Mouse (Mus musculus) urinary bladder, postnatal 0 days (tissue): ENCODE data around the gene Lgi4. TPM values are rescaled to one million over a fixed set of nuclear protein-coding genes. Genes with fewer than 3 reads are reported as not detected.

Experiments
- microRNA-seq: library from miRNA; unstranded; fragments of <30 nt; microRNA quantifications from one replicate; pipeline ENCODE4, GENCODE M21; 2016
- polyA plus RNA-seq: library from polyadenylated mRNA; unstranded; fragments of >200 nt; fragmentation: Nextera tagmentation; extraction: Ambion mirVana; gene quantifications from 2 replicates; pipeline ENCODE4 v1.2.1, GENCODE M21; 2015

The Lgi4 gene
- 0.72 and 1.1 TPM in 2 replicates for polyA plus RNA-seq

DNA sequence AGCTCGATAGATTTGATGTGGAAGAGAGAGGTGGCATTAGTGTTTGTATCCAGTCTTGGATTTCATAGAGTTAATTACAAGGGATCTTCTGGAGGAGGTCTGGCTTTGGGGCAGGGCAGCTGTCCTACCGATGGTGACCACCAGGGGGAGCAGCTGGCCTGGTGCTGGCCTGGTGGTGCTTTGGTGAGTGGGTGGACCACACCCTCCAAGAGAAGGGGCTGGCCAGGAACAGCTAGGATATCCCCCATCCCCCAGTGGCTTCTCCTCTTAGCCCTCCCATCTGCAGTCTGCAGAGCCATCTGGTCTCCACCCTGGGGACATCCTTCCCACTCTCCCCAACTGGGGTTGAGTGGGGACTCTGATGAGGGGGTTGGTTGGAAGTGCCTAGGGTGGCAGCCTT lies at the start of gene Lgi4:
Gene Lgi4, plus strand, starts transcription at position 235 of the 400 bp plus-strand sequence.

DNA sequence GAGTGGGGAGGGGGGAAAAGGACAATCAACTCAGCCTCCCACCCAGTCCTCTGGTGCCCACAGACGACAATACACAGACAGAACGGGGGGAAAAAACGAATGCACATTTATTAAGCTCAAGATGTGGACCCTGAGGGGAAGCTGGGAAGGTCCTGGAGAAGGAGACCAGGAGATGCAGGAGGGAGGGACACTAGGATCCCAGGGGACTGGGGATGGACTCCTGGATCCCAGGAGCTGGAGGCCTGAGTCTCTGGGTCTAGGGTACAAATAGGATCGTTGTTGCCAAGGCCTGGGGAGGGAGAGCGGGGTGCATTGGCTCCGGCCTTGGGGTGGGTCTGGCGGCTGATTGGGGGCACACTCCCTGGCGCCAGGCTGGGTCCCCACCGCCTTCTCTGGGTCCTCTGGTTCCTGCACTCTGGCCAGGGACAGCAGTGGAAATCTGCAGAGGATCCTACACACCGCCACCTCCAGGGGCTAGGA lies 16.7 kb upstream of the Lgi4 start, which contains the start of gene Fxyd5:
Gene Fxyd5, minus strand, starts transcription at position 51 of the 480 bp plus-strand sequence.

DNA sequence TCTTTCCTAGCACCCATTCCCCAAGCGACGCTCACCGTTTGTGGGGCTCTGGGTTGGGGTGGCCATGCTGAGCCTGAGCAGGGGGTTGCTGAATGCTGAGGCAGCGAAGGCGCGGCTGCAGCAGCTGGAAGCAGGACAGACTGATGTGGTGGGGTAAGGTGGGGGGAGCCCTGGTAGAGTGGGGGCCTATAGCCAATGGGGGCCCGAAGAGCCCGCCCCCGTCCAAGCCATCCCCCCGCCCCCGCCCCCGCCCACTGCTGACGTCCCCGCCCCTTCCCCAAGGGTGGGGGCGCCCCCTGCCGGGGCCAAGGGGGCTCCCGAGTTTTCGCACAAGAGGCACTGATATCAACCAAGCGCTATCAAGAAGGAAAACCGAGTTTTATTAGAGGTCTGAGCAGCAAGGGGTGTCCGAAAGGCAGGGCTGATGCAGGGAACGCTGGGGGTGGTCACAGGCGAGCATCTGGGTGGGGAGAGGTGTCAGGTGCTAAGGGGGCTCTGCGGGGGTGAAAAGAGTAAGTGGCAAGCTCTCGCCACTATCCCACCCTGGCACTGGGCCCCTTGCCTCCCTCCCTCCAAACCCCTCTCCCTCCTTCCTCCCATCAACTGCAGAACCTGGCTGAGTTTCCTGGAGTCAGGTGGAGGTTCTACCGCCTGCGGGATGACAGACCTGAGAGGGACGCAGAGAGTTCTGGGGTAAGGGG lies 7.7 kb upstream of the Lgi4 start, which contains the start of gene Fxyd7:
Gene Fxyd7, minus strand, starts transcription at position 147 of the 701 bp plus-strand sequence.

DNA sequence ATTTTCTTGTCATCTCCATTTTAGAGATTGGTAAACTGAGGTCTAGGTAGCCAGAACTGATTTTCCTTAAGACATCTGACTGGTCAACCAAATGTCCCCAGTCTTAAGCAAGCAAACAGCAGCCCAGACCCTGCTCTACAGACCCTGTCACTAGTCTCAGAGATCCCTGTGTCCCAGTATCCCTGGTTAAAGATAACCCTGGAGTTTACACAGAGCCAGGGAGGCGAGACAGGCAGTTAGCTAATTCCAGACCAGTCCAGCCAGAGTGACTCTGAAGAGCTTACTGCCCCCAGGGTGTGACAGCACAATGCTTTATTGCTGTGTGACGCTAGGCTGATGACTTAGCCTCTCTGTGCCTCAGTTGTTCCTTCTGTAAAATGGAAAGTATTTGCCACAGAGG lies 2.1 kb upstream of the Lgi4 start, which contains the start of gene Fxyd1:
Gene Fxyd1, minus strand, starts transcription at position 129 of the 400 bp plus-strand sequence.

DNA sequence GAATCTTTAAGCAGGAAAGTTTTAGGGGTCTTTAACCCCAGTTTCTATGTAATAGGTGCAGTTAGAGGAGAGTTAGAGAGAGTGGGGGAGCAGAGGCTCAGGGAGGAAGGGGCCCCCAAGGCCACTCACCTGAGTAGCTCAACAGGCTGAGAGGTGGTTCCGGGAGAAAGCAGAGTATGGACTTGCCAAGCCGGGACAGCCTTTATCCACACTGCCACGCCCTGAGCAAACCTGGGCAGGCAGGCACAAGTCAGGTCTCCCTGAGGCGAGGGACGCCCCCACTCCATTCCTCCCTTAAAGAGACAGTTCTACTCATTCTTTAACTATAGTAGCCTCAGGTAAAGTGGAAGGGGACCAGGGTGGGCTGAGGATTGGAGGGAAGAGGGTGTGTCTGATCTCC lies 17.4 kb downstream of the Lgi4 start, which contains the start of gene Fxyd3:
Gene Fxyd3, minus strand, starts transcription at position 213 of the 400 bp plus-strand sequence.

DNA sequence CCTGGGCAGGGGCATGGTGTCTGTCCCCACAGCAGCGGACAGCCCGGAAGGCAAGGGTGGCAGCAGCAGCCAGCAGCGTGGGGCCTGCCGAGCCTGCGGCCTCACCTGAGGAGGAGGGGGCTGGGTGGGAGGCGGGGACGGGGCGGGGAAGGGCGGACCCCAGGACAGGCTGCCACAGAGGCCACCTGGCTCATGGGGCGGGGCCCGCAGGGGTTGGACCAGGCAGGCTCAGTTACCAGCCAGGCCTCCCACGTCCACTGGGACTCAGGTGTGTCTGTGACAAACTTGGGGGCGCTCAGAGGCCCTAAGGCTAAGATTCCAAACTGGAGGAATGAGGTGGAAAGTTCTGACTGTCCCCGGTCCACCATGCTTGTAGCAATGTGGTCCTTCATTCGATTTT lies 56.0 kb downstream of the Lgi4 start, which contains the start of gene Hpn:
Gene Hpn, minus strand, starts transcription at position 109 of the 400 bp plus-strand sequence.

Small RNA genes within 50 kb of the gene (microRNA-seq; reads per million reads assigned to microRNA genes)
- gene Mir7050: not detected

Other genes starting within 250 kb of the Lgi4 start
- not detected in 2 replicates for gene Ffar2, start 235.6 kb upstream of the Lgi4 start, polyA plus RNA-seq
- gene Ffar3, start 203.2 kb upstream of the Lgi4 start, polyA plus RNA-seq: not detected in 2 replicates
- not detected in 2 replicates for gene Ffar1, start 197.8 kb upstream of the Lgi4 start, polyA plus RNA-seq
- 0.11 TPM in 1 of 2 replicates, not detected in the other for gene Cd22, start 179.0 kb upstream of the Lgi4 start, polyA plus RNA-seq
- 0.31 and 0.47 TPM in 2 replicates for gene Mag, start 144.5 kb upstream of the Lgi4 start, polyA plus RNA-seq
- gene Hamp2, start 134.7 kb upstream of the Lgi4 start, polyA plus RNA-seq: not detected in 2 replicates
- gene Hamp, start 115.3 kb upstream of the Lgi4 start, polyA plus RNA-seq: not detected in 2 replicates
- gene Usf2, start 102.5 kb upstream of the Lgi4 start, polyA plus RNA-seq: 10.2 and 11.0 TPM in 2 replicates
- gene Lsr, start 85.9 kb upstream of the Lgi4 start, polyA plus RNA-seq: 43.7 and 44.9 TPM in 2 replicates
- gene Fam187b, start 85.6 kb upstream of the Lgi4 start, polyA plus RNA-seq: 4.2 and 4.5 TPM in 2 replicates
- 78.3 and 150 TPM in 2 replicates for gene Fxyd5, start 16.9 kb upstream of the Lgi4 start, polyA plus RNA-seq
- 2.0 and 2.2 TPM in 2 replicates for gene Fxyd7, start 7.9 kb upstream of the Lgi4 start, polyA plus RNA-seq
- gene Fxyd1, start 2.1 kb upstream of the Lgi4 start, polyA plus RNA-seq: 610 and 619 TPM in 2 replicates
- 300 and 316 TPM in 2 replicates for gene Fxyd3, start 17.4 kb downstream of the Lgi4 start, polyA plus RNA-seq
- 0.76 and 1.3 TPM in 2 replicates for gene Hpn, start 55.9 kb downstream of the Lgi4 start, polyA plus RNA-seq
- 9.4 and 10.4 TPM in 2 replicates for gene Scn1b, start 67.7 kb downstream of the Lgi4 start, polyA plus RNA-seq
- 30.1 and 32.6 TPM in 2 replicates for gene Gramd1a, start 96.6 kb downstream of the Lgi4 start, polyA plus RNA-seq
- gene Scgb2b2, start 231.2 kb downstream of the Lgi4 start, polyA plus RNA-seq: not detected in 2 replicates
- gene Scgb1b2, start 232.5 kb downstream of the Lgi4 start, polyA plus RNA-seq: not detected in 2 replicates